Mouse (Mus musculus) midbrain, embryonic 13.5 days (tissue): Measurements from ENCODE around the gene Gorasp2. TPM values are rescaled to one million over a fixed set of nuclear protein-coding genes. Genes with fewer than 3 reads are reported as not detected.

Experiments
- ATAC-seq: fragments of 200-750 bp; cut with Nextera tagmentation; 2 replicates; pipeline ENCODE4 v1.8.0; 2017; ENCODE audit warnings: mild to moderate bottlenecking, moderate TSS enrichment, moderate library complexity
- H3K27ac ChIP-seq: fragments of 300-500 bp; sonication (generic); 2 replicates; pipeline ENCODE4 v1.5.1; 2015; ENCODE audit warnings: inconsistent platforms, mild to moderate bottlenecking, moderate library complexity
- H3K27me3 ChIP-seq: fragments of 300-500 bp; sonication (generic); 2 replicates; pipeline ENCODE4 v1.6.1; 2015; ENCODE audit warnings: mild to moderate bottlenecking, inconsistent platforms
- H3K36me3 ChIP-seq: fragments of 300-500 bp; sonication (generic); 2 replicates; pipeline ENCODE4 v1.6.1; 2015; ENCODE audit warnings: mild to moderate bottlenecking, inconsistent platforms
- H3K4me1 ChIP-seq: fragments of 300-500 bp; sonication (generic); replicated peaks from 2 replicates; pipeline ENCODE4 v1.6.1; 2015; ENCODE audit warnings: inconsistent platforms
- H3K4me2 ChIP-seq: fragments of 300-500 bp; sonication (generic); replicated peaks from 2 replicates; pipeline ENCODE4 v1.6.1; 2015; ENCODE audit warnings: moderate library complexity, mild to moderate bottlenecking, inconsistent platforms
- H3K4me3 ChIP-seq: fragments of 300-500 bp; sonication (generic); replicated peaks from 2 replicates; pipeline ENCODE4 v1.5.1; 2015; ENCODE audit warnings: mild to moderate bottlenecking, inconsistent platforms
- H3K9ac ChIP-seq: fragments of 300-500 bp; sonication (generic); replicated peaks from 2 replicates; pipeline ENCODE4 v1.6.1; 2015; ENCODE audit warnings: mild to moderate bottlenecking, inconsistent platforms
- H3K9me3 ChIP-seq: fragments of 300-500 bp; sonication (generic); 2 replicates; pipeline ENCODE4 v1.6.1; 2016; ENCODE audit warnings: mild to moderate bottlenecking, inconsistent platforms
- WGBS: fragments of 180-500 bp; shearing (Covaris S2); methylation state at CpG from one replicate; pipeline ENCODE4 v1.1.7; 2015; 5-methylcytosine and 5-hydroxymethylcytosine counted together
- polyA plus RNA-seq: library from polyadenylated mRNA; unstranded; fragments of >200 nt; fragmentation: Nextera tagmentation; extraction: Ambion mirVana; gene quantifications from 2 replicates; pipeline ENCODE4 v1.2.1, GENCODE M21; 2015

Gene Gorasp2
- polyA plus RNA-seq, 1 experiment from 2014 or later = 123 TPM

DNA sequence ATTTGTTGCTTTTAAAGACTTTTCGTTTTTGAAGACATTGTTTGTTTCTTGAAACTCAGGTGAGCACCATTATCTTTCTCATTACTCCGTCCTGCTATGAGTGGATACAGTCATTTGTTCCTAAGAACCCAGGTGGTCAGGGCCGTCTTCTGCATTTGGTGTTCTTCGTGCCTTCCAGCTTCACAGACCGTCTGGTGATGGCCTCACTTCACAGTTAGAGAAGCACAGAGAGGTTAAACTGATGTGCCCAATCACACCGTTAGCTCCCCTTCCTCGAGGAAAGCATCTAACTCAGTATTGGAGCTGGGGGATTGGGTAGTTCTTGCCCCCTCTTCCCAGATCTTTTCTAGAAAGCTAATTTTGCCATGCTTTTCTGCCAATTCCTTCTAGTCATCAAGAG is 5.6 kb downstream of the Gorasp2 start:
- no peak for ATAC-seq
- Histone ChIP-seq H3K36me3 (no peaks in the 10 kb centered on the region), H3K4me2 (no peak overlapping the region), H3K4me1 (peaks cover 18% of the 10 kb centered on the region), H3K27me3 (no peaks in the 10 kb centered on the region), H3K4me3 (no peak overlapping the region), H3K27ac (no peak overlapping the region), H3K9me3 (no peaks in the 10 kb centered on the region), H3K9ac (no peak overlapping the region)
- 92% methylated on average over 7 of the region's 7 CpGs for WGBS

DNA sequence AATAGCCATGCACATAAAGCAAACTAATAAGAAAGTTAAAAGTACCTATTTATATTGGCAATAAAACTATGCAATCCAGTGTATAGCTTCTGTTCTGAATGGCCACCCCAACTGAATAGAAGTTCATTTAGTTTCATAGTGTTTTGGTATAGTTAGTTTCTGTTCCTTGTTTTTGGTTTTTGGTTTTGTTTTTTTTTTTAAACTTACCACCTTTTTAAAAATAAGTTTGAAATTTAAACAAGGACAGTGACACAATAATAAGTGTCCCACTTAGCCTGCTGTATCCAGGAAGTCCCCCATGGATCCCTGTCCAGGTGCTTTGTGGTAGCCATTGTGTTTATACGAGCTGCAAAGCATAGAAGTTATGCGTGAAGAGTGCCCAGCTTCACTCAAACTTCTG is 7.9 kb downstream of the Gorasp2 start:
- no peaks in the 10 kb centered on the region for H3K36me3 ChIP-seq
- H3K27ac ChIP-seq = no peak overlapping the region
- H3K9me3 ChIP-seq = no peaks in the 10 kb centered on the region
- no peak for ATAC-seq
- H3K4me1 ChIP-seq = no peaks in the 10 kb centered on the region
- H3K4me2 ChIP-seq = no peak overlapping the region
- H3K9ac ChIP-seq = no peak overlapping the region
- WGBS = 89% methylated on average over 2 of the region's 2 CpGs
- H3K4me3 ChIP-seq = no peak overlapping the region
- H3K27me3 ChIP-seq = no peaks in the 10 kb centered on the region

DNA sequence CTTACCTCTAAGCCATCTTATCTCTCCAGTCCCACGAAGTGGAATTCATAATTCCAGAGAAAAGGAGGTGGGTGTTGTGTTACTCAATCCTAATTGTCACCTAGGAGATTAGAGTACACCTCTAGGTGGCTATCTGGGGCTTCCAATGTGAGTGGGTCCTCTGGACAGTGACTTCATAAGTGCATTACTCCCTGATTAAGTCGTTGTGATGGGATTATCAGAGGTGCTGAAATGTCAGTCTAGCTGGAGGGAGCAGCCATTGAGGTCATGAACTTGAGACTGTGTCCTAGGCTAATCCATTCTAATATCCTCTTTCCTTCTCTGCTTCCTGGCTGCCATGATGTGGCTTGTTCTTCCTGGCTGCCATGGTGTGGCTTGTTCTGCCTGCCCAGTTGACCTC is 8.5 kb downstream of the Gorasp2 start:
- no peaks in the 10 kb centered on the region for H3K4me1 ChIP-seq
- no peaks in the 10 kb centered on the region for H3K27me3 ChIP-seq
- H3K27ac ChIP-seq = no peak overlapping the region
- H3K9me3 ChIP-seq = no peaks in the 10 kb centered on the region
- no peak overlapping the region for H3K4me2 ChIP-seq
- no peak overlapping the region for H3K4me3 ChIP-seq
- no peak overlapping the region for H3K9ac ChIP-seq
- 60% methylated on average over 2 of the region's 2 CpGs for WGBS
- ATAC-seq = no peak
- no peaks in the 10 kb centered on the region for H3K36me3 ChIP-seq

- Histone ChIP-seq H3K9ac (no peak overlapping the region), H3K4me3 (no peak overlapping the region), H3K4me1 (0 out of 2 replicates have a peak, but pooled peaks cover 3% of the 10 kb centered on the region), H3K9me3 (no peaks in the 10 kb centered on the region), H3K4me2 (no peak overlapping the region), H3K27ac (no peak overlapping the region), H3K27me3 (no peaks in the 10 kb centered on the region), H3K36me3 (no peaks in the 10 kb centered on the region)
- WGBS = 78% methylated on average over 2 of the region's 2 CpGs
- no peak for ATAC-seq
Measured at GRCm38 (mm10) chr2:70672476-70672875, 11.1 kb downstream of the Gorasp2 start.

DNA sequence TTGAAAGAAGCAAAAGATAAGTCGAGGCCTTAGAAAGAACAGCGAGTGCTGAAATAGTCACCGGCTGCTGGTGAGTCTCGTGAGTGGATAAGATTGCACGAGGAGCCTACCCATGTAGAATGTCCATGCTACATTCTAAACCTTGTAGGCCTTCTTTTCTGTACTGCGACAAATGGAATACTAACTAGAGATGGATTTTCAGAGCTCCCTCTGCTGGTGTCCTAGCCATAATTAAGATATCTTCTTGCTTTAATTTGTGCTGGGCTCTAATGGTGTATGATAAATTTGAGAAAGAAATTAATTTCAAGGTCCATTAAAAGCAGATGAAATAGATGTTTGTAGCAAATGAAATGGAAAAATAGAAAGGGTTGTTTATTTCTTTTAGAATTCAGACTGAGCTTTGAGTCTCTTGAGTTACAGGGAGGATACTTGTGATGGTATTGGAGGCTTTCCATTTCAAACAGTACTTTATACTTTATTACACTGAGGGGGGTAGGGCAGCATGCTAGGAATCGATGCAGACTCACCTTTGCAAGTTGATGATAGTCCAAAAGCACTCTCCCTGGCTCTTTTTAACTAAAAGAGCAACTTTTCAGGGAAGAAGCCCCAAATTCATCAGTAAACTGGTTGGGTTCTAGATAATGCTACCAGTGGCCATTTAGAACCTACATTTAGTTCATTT is 12.2 kb downstream of the Gorasp2 start:
- Histone ChIP-seq H3K27ac (no peak overlapping the region), H3K9ac (no peak overlapping the region), H3K4me2 (no peak overlapping the region), H3K4me3 (no peak overlapping the region), H3K9me3 (no peaks in the 10 kb centered on the region), H3K36me3 (peaks cover 4% of the 10 kb centered on the region), H3K4me1 (0 out of 2 replicates have a peak, but pooled peaks cover 3% of the 10 kb centered on the region), H3K27me3 (no peaks in the 10 kb centered on the region)
- no peak for ATAC-seq
- 83% methylated on average over 7 of the region's 7 CpGs for WGBS

GRCm38 (mm10) chr2:70682324-70682723 is 20.9 kb downstream of the Gorasp2 start:
- no peak overlapping the region for H3K4me2 ChIP-seq
- no peak overlapping the region for H3K9ac ChIP-seq
- peaks cover 83% of the 10 kb centered on the region for H3K36me3 ChIP-seq
- no peaks in the 10 kb centered on the region for H3K4me1 ChIP-seq
- ATAC-seq = no peak
- no peak overlapping the region for H3K4me3 ChIP-seq
- H3K27me3 ChIP-seq = no peaks in the 10 kb centered on the region
- 89% methylated on average over 2 of the region's 2 CpGs for WGBS
- H3K27ac ChIP-seq = no peak overlapping the region
- H3K9me3 ChIP-seq = no peaks in the 10 kb centered on the region

DNA sequence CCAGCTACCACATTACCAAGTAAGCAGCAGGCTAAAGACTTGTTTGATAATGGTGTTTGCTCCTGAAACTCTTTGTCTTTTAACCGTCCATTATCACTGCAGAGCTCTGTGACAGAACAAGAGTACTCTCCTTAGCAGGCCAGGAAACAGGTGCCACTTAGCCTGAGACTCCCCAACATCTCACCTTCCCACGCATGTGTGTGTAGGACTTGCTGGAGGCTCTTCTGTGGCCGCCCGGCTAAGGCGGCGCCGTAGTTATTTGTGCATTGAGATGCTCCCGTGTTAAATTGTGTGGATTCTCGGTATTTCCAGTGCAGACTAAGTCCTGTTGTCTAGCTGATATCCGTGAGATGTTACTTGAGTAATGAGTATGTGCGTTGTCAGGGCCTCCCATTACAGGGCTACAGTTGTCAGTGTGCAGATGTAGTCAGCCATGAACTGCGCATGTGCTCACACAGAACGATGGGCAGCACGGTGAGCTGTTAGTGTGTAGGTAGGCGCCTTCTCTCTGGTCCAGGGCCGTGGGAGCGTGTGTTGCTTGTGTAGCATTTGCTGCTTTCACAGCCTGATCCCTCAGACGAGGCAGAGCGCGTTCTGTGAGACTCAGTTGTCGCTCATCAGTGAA is 27.2 kb downstream of the Gorasp2 start:
- Histone ChIP-seq H3K4me3 (no peak overlapping the region), H3K27me3 (no peaks in the 10 kb centered on the region), H3K4me1 (no peaks in the 10 kb centered on the region), H3K36me3 (peaks cover 84% of the 10 kb centered on the region), H3K4me2 (no peak overlapping the region), H3K9ac (no peak overlapping the region), H3K27ac (no peak overlapping the region), H3K9me3 (no peaks in the 10 kb centered on the region)
- 95% methylated on average over 21 of the region's 21 CpGs for WGBS
- no peak for ATAC-seq

DNA sequence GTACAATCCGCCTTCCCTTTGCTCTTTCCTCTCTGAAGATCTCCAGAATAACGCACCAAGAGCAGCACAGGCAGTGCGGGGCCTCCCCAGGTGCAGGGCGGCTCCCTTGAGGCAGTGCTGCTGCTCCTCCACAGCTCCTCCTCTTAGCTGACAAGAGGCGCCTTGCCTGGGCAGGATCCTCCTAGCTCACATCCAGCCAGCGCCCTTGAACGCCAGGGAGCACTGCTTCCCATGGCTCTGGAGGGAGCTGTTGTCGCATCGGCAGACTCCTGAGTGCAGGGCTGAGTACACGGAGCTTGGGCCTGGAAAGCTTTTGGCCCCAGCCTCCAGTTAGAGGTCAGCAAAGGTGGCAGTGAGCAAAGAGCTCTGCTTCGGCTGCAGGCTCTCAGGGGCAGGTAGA is 28.8 kb downstream of the Gorasp2 start:
- Histone ChIP-seq H3K9me3 (no peaks in the 10 kb centered on the region), H3K27ac (no peak overlapping the region), H3K27me3 (no peaks in the 10 kb centered on the region), H3K9ac (no peak overlapping the region), H3K4me3 (no peak overlapping the region), H3K4me1 (no peaks in the 10 kb centered on the region), H3K36me3 (peaks cover 70% of the 10 kb centered on the region), H3K4me2 (no peak overlapping the region)
- WGBS = 85% methylated on average over 11 of the region's 11 CpGs
- no peak for ATAC-seq

- Histone ChIP-seq H3K9ac (no peak overlapping the region), H3K4me2 (no peak overlapping the region), H3K27me3 (no peaks in the 10 kb centered on the region), H3K27ac (no peak overlapping the region), H3K36me3 (peaks cover 17% of the 10 kb centered on the region), H3K4me1 (no peaks in the 10 kb centered on the region), H3K4me3 (no peak overlapping the region), H3K9me3 (peaks cover 9% of the 10 kb centered on the region; the same call in 1 of the 2 replicates)
- 88% methylated on average over 10 of the region's 10 CpGs for WGBS
- ATAC-seq = no peak
Measured at GRCm38 (mm10) chr2:70695712-70696111, 34.3 kb downstream of the Gorasp2 start.

GRCm38 (mm10) chr2:70700851-70701250 is 39.5 kb downstream of the Gorasp2 start:
- 91% methylated on average over 3 of the region's 3 CpGs for WGBS
- H3K9me3 ChIP-seq = peaks cover 9% of the 10 kb centered on the region; the same call in 1 of the 2 replicates
- no peak for ATAC-seq

DNA sequence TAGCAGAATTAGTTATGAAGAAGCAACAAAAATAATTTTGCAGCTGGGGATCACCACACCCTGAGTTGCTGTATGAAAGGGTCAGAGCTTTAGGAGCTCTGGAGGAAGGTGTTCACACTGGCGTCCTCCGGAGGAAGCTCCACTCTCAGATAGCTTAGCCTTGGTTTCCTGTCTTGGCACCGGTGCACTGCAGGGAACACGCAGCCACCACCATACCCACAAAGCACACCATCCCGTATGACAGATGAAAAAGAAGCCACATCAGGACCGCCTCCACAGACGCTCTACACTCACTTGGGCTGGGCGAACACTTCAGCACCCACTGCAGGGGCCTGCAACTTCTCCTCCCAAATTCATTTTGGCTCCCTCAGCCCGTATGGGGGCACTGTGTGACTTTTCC is 40.2 kb downstream of the Gorasp2 start:
- Histone ChIP-seq H3K4me3 (no peak overlapping the region), H3K4me1 (0 out of 2 replicates have a peak, but pooled peaks cover 4% of the 10 kb centered on the region), H3K27me3 (no peaks in the 10 kb centered on the region), H3K36me3 (no peaks in the 10 kb centered on the region), H3K9ac (no peak overlapping the region), H3K9me3 (peaks cover 9% of the 10 kb centered on the region; the same call in 1 of the 2 replicates), H3K4me2 (no peak overlapping the region), H3K27ac (no peak overlapping the region)
- no peak for ATAC-seq
- 74% methylated on average over 9 of the region's 9 CpGs for WGBS

More at GRCm38 (mm10) chr2:70700851-70701250, 39.5 kb downstream of the Gorasp2 start:
- Histone ChIP-seq H3K4me2 (no peak overlapping the region), H3K27me3 (no peaks in the 10 kb centered on the region), H3K9ac (no peak overlapping the region), H3K4me1 (0 out of 2 replicates have a peak, but pooled peaks cover 4% of the 10 kb centered on the region), H3K27ac (no peak overlapping the region), H3K4me3 (no peak overlapping the region), H3K36me3 (no peaks in the 10 kb centered on the region)

DNA sequence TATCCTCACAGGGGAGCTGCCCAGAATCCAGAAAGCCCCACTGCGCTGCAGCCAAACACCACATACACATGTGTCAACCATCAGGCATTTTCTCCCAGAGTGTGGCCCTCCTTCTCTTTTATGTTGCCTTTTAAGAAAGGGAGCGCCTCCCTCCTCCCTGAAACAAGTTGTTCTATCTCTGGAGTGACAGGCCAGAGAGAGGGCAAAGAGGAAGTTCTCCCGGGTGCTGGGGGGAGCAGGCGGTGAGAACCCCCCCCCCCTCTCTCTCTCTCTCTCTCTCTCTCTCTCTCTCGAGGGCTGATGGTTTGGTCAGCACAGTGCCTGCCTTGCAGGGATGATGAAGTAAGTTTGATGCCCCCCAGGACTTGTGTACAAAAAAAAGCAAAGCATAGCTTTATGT is 41.0 kb downstream of the Gorasp2 start:
- Histone ChIP-seq H3K4me3 (no peak overlapping the region), H3K9ac (no peak overlapping the region), H3K27me3 (no peaks in the 10 kb centered on the region), H3K4me1 (0 out of 2 replicates have a peak, but pooled peaks cover 4% of the 10 kb centered on the region), H3K9me3 (peaks cover 8% of the 10 kb centered on the region; the same call in 1 of the 2 replicates), H3K27ac (no peak overlapping the region), H3K36me3 (no peaks in the 10 kb centered on the region), H3K4me2 (no peak overlapping the region)
- WGBS = 55% methylated on average over 5 of the region's 5 CpGs
- no peak for ATAC-seq
